Comparison of ENCODE assay signal across 13 mouse cellular contexts in the genomic region with DNA sequence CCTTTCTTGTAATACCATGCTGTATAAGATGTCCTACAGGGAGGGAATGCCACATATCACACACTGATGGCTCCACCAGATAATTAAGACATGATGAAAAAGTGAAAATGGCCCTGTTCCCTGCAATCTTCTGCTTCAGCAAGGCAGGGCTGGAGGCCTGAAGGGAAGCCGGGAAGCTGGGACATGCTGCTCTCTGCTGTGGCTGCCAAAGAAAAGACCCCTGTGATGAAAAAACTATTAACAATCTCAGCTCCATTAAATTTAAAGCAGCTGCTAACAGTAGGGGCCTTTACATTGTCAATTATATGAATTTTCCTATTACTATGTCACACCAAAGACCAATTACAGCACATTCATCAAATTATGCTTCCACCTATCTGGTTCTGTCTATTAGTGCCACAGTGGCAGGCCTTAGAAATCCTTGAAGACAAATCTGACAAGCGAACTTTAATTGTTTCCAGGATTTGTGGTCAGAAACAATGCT.
A peak's percentile ranks its signal among the peaks of the same experiment; 100 is the strongest.
DNase-seq lines count a peak whose midpoint lies in the region; ATAC-seq lines count a peak whose summit lies in the region.
"Had no signal": no experiment of that assay in that cellular context is flagged by ENCODE, and none has a peak within 500 bp of the region (broad histone marks: within the 10 kb centered on the region; RNA-seq: fewer than 3 reads in every experiment).

No protein-coding gene starts in this region.

- no peaks in the 10 kb centered on the region for H3K9me3 ChIP-seq in forebrain, embryonic 15.5 days
- no peaks in the 10 kb centered on the region for H3K9me3 ChIP-seq in midbrain, embryonic 14.5 days (ENCODE audit: control insufficient read depth, low read length)
- H3K9me3 ChIP-seq: limb, embryonic 15.5 days; lung, embryonic 15.5 days had no signal

- H3K27me3 ChIP-seq in forebrain, embryonic 15.5 days: no peaks in the 10 kb centered on the region
- no peaks in the 10 kb centered on the region for H3K27me3 ChIP-seq in midbrain, embryonic 14.5 days (ENCODE audit: control insufficient read depth, insufficient read depth, low read length)
- H3K27me3 ChIP-seq: limb, embryonic 15.5 days; lung, embryonic 15.5 days had no signal

- no peaks in the 10 kb centered on the region for H3K36me3 ChIP-seq in forebrain, embryonic 15.5 days
- H3K36me3 ChIP-seq in midbrain, embryonic 14.5 days (ENCODE audit: control insufficient read depth, insufficient read depth, low read length): no peaks in the 10 kb centered on the region
- H3K36me3 ChIP-seq: limb, embryonic 15.5 days; lung, embryonic 15.5 days had no signal

- peak; percentile 79 for ATAC-seq in forebrain, embryonic 15.5 days (replicated peaks)
- peak; percentile 24; the same call in 1 of the 2 replicates for ATAC-seq in midbrain, embryonic 14.5 days (ENCODE audit: low FRiP score, low TSS enrichment)

- no peak overlapping the region for H3K4me2 ChIP-seq in forebrain, embryonic 15.5 days (replicated peaks)
- no peak overlapping the region for H3K4me2 ChIP-seq in midbrain, embryonic 14.5 days (ENCODE audit: low read length)
- H3K4me2 ChIP-seq: limb, embryonic 15.5 days; lung, embryonic 15.5 days had no signal

- H3K4me3 ChIP-seq in forebrain, embryonic 15.5 days: no peak overlapping the region
- no peak overlapping the region for H3K4me3 ChIP-seq in midbrain, embryonic 14.5 days (replicated peaks; ENCODE audit: low read depth, low read length)
- H3K4me3 ChIP-seq: limb, embryonic 15.5 days; lung, embryonic 15.5 days had no signal

- 22% methylated on average over 2 of the region's 2 CpGs for WGBS in forebrain, embryonic 15.5 days
- 57% methylated on average over 2 of the region's 2 CpGs for WGBS in midbrain, embryonic 14.5 days

- DNase-seq in cerebellum, postnatal 14 days: peak; percentile 39 to 44
- no peak for DNase-seq in cerebellum, adult 8-10 months
- DNase-seq in Muller cell, postnatal 12 days (ENCODE audit: inconsistent ontology term): peak; percentile 88
- DNase-seq in midbrain, embryonic 14.5 days: peak; percentile 24
- DNase-seq in gastrocnemius, adult 18-20 months (ENCODE audit: low spot score): no peak
- no peak for DNase-seq in left cerebral cortex, adult 8-10 months (ENCODE audit: low spot score in 2 of 2)
- DNase-seq in urinary bladder, postnatal 25 days (ENCODE audit: low spot score): no peak
- DNase-seq: adrenal gland, postnatal 36 days; cerebellum, adult 9-10 months; layer of hippocampus, adult 9-11 months had no signal

- H3K27ac ChIP-seq in forebrain, embryonic 15.5 days (replicated peaks): no peak overlapping the region
- H3K27ac ChIP-seq in midbrain, embryonic 14.5 days (replicated peaks; ENCODE audit: low read depth, low read length): no peak overlapping the region
- H3K27ac ChIP-seq: limb, embryonic 15.5 days; lung, embryonic 15.5 days had no signal

- H3K4me1 ChIP-seq in forebrain, embryonic 15.5 days: peaks cover 4% of the 10 kb centered on the region; the same call in 1 of the 2 replicates
- H3K4me1 ChIP-seq in midbrain, embryonic 14.5 days (ENCODE audit: control insufficient read depth, insufficient read depth, low read length): no peaks in the 10 kb centered on the region
- H3K4me1 ChIP-seq: limb, embryonic 15.5 days; lung, embryonic 15.5 days had no signal

- H3K9ac ChIP-seq in forebrain, embryonic 15.5 days (replicated peaks): no peak overlapping the region
- H3K9ac ChIP-seq in midbrain, embryonic 14.5 days (replicated peaks; ENCODE audit: low read length): no peak overlapping the region
- H3K9ac ChIP-seq: limb, embryonic 15.5 days; lung, embryonic 15.5 days had no signal

Comparison
In these comparisons a context has a peak if more than half of its experiments do, and no peak if none do; other contexts are left out.
1. DNase-seq: peak in cerebellum, postnatal 14 days (2 of 2), Muller cell, postnatal 12 days (single experiment) and midbrain, embryonic 14.5 days (single experiment); none in cerebellum, adult 8-10 months (single experiment), gastrocnemius, adult 18-20 months (single experiment), left cerebral cortex, adult 8-10 months (0 of 2) and urinary bladder, postnatal 25 days (single experiment).